8 mouse cellular contexts compared by ENCODE assay signal in the genomic region with DNA sequence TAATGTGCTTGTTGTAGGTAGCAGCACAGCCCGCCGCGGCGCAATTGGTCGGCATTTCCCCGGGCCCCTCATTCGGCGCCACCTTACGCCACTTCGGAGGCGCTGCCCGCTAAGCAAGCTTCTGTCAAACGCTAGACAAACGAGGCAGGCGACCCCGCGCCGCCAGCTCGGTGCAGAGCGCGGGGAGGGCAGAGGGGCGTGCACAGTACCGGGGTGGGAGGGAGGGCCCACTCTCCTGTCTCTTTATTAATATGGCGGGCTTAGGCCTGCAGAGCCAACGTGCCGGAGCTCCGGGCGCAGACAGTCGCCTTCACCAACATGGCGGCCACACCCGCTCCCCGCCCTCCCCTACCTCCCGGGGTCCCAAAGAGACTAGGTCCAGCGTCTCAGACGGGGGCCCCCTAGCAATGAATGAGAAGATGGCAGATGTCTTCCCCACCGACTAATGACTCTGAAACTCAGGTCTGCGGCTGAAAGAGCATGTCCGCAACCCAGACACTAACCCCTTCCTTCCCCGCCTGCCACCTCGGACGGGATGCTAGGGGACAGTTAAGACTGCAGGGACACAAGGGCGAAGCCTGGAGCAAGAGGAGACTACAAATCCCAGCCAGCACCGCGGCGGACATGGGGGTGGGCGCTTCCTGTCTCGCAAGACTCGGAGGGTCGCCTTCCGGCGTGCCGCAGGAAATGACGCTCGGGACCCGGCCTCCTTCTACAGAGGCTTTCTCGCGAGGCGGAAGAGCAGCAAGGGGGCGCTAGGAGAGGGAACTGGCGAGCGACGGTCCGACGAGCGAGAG. TPM values are rescaled to one million over a fixed set of nuclear protein-coding genes. Genes with fewer than 3 reads are reported as not detected.
DNase-seq lines count a peak whose midpoint lies in the region; ATAC-seq and TF ChIP-seq lines count a peak whose summit lies in the region.

A gene (minus strand): TSS at position 223 of the 797 bp plus-strand sequence.
A gene (plus strand): TSS at position 739 of the 797 bp plus-strand sequence.

- peak; percentile 95 to 97 for DNase-seq in CD8-positive naive resting alpha-beta T cell, adult 2 months (ENCODE audit: low read depth in 2 of 2, low spot score in 2 of 2)
- peak; percentile 92 for DNase-seq in c-Kit-positive CD71-negative TER-119-negative erythroid progenitor cells, embryonic 14.5 days (ENCODE audit: low read depth)
- peak; percentile 98 for DNase-seq in forebrain, embryonic 10.5 days (ENCODE audit: extremely low spot score, low spot score)
- peak; percentile 98 to 100 for DNase-seq in kidney, postnatal 25 days
- peak; percentile 96 to 97 (median 97) for DNase-seq in liver, embryonic 14.5 days (ENCODE audit: low read depth in 3 of 3, low spot score in 3 of 3)
- peak; percentile 99 for DNase-seq in neural tube, embryonic 11.5 days (ENCODE audit: low spot score)
- peak; percentile 99 for DNase-seq in stomach, postnatal 0 days (ENCODE audit: low spot score)

- H3K27ac ChIP-seq in forebrain, embryonic 10.5 days: peak within 1 kb of the TSS; percentile 97
- peak within 1 kb of the TSS; percentile 96 for H3K27ac ChIP-seq in heart, embryonic 15.5 days
- H3K27ac ChIP-seq in liver, embryonic 14.5 days: peak within 1 kb of the TSS; percentile 96
- H3K27ac ChIP-seq in neural tube, embryonic 11.5 days (ENCODE audit: low read depth, low read length): peak within 1 kb of the TSS; percentile 97
- H3K27ac ChIP-seq in stomach, postnatal 0 days (replicated peaks): peak within 1 kb of the TSS; percentile 99

- ATAC-seq in heart, embryonic 15.5 days (replicated peaks; ENCODE audit: insufficient number of reproducible peaks, insufficient read depth, low FRiP score, low read depth): peak; percentile 98
- peak; percentile 96 for ATAC-seq in liver, embryonic 14.5 days (ENCODE audit: insufficient read depth)
- peak; percentile 96 for ATAC-seq in neural tube, embryonic 11.5 days (ENCODE audit: insufficient read depth, low FRiP score, low TSS enrichment)
- peak; percentile 97 for ATAC-seq in stomach, postnatal 0 days (ENCODE audit: low FRiP score, low TSS enrichment)

- H3K27me3 ChIP-seq in forebrain, embryonic 10.5 days (ENCODE audit: poor library complexity, severe bottlenecking): no peaks in the 10 kb centered on the region
- no peaks in the 10 kb centered on the region for H3K27me3 ChIP-seq in heart, embryonic 15.5 days
- H3K27me3 ChIP-seq in liver, embryonic 14.5 days (ENCODE audit: control insufficient read depth, insufficient read depth, low read length): no peaks in the 10 kb centered on the region
- no peaks in the 10 kb centered on the region for H3K27me3 ChIP-seq in neural tube, embryonic 11.5 days (ENCODE audit: control insufficient read depth, insufficient read depth, low read length)
- no peaks in the 10 kb centered on the region for H3K27me3 ChIP-seq in stomach, postnatal 0 days (ENCODE audit: control insufficient read depth, insufficient read depth, low read length)

- WGBS in forebrain, embryonic 10.5 days: under 1% methylated on average over 65 of the region's 65 CpGs
- WGBS in heart, embryonic 15.5 days: under 1% methylated on average over 65 of the region's 65 CpGs
- under 1% methylated on average over 65 of the region's 65 CpGs for WGBS in liver, embryonic 14.5 days (ENCODE audit: insufficient replicate concordance)
- WGBS in neural tube, embryonic 11.5 days: under 1% methylated on average over 59 of the region's 65 CpGs
- WGBS in stomach, postnatal 0 days: under 1% methylated on average over 54 of the region's 65 CpGs

- peaks cover 48% of the 10 kb centered on the region for H3K4me1 ChIP-seq in forebrain, embryonic 10.5 days
- peaks cover 30% of the 10 kb centered on the region for H3K4me1 ChIP-seq in heart, embryonic 15.5 days (replicated peaks)
- peaks cover 9 to 19% of the 10 kb centered on the region in 2 experiments; a peak in 3 of 4 replicates for H3K4me1 ChIP-seq in liver, embryonic 14.5 days (replicated peaks; ENCODE audit: control insufficient read depth in 2 of 2, insufficient read depth in 2 of 2, low read length in 1 of 2)
- peaks cover 16% of the 10 kb centered on the region for H3K4me1 ChIP-seq in neural tube, embryonic 11.5 days (ENCODE audit: control insufficient read depth, insufficient read depth, low read length)
- H3K4me1 ChIP-seq in stomach, postnatal 0 days (replicated peaks; ENCODE audit: control insufficient read depth, insufficient read depth): peaks cover 3% of the 10 kb centered on the region

- peak; percentile 91 for TF ChIP-seq CTCF in liver, embryonic 14.5 days (IDR thresholded peaks at IDR 0.05; ENCODE audit: low read depth)
- peak; percentile 86 for TF ChIP-seq CTCF in stomach, postnatal 0 days (IDR thresholded peaks at IDR 0.05; ENCODE audit: low read depth)

- TF ChIP-seq EP300 in liver, embryonic 14.5 days (IDR thresholded peaks at IDR 0.05; ENCODE audit: low read depth): peak; percentile 29; the same call in 1 of the 2 replicates
- TF ChIP-seq EP300 in stomach, postnatal 0 days (optimal IDR thresholded peaks at IDR 0.05): peak; percentile 75

- peaks cover 29% of the 10 kb centered on the region for H3K36me3 ChIP-seq in forebrain, embryonic 10.5 days (replicated peaks)
- H3K36me3 ChIP-seq in heart, embryonic 15.5 days: peaks cover 5% of the 10 kb centered on the region; the same call in 1 of the 2 replicates
- peaks cover 8% of the 10 kb centered on the region for H3K36me3 ChIP-seq in liver, embryonic 14.5 days (replicated peaks; ENCODE audit: control insufficient read depth, insufficient read depth, low read depth)
- H3K36me3 ChIP-seq in neural tube, embryonic 11.5 days (ENCODE audit: control insufficient read depth, insufficient read depth, low read length): no peaks in the 10 kb centered on the region
- no peaks in the 10 kb centered on the region for H3K36me3 ChIP-seq in stomach, postnatal 0 days (ENCODE audit: control insufficient read depth, insufficient read depth, low read length)

- H3K9ac ChIP-seq in heart, embryonic 15.5 days: peak within 1 kb of the TSS; percentile 80
- peak within 1 kb of the TSS; percentile 96 for H3K9ac ChIP-seq in liver, embryonic 14.5 days (replicated peaks)
- H3K9ac ChIP-seq in neural tube, embryonic 11.5 days (ENCODE audit: low read length): peak within 1 kb of the TSS; percentile 83
- peak within 1 kb of the TSS; percentile 98 for H3K9ac ChIP-seq in stomach, postnatal 0 days (ENCODE audit: low read length)

- H3K4me2 ChIP-seq in heart, embryonic 15.5 days: peak within 1 kb of the TSS; percentile 72
- peak within 1 kb of the TSS; percentile 95 for H3K4me2 ChIP-seq in liver, embryonic 14.5 days (ENCODE audit: low read depth)
- peak within 1 kb of the TSS; percentile 68 for H3K4me2 ChIP-seq in neural tube, embryonic 11.5 days (ENCODE audit: low read depth)
- peak within 1 kb of the TSS; percentile 69 for H3K4me2 ChIP-seq in stomach, postnatal 0 days (replicated peaks; ENCODE audit: low read depth)

- H3K9me3 ChIP-seq in forebrain, embryonic 10.5 days: no peaks in the 10 kb centered on the region
- H3K9me3 ChIP-seq in heart, embryonic 15.5 days (replicated peaks): no peaks in the 10 kb centered on the region
- no peaks in the 10 kb centered on the region for H3K9me3 ChIP-seq in liver, embryonic 14.5 days (ENCODE audit: control insufficient read depth, low read length)
- H3K9me3 ChIP-seq in neural tube, embryonic 11.5 days (ENCODE audit: control insufficient read depth, low read length): no peaks in the 10 kb centered on the region
- H3K9me3 ChIP-seq in stomach, postnatal 0 days (ENCODE audit: control insufficient read depth, low read length): no peaks in the 10 kb centered on the region

- H3K4me3 ChIP-seq in forebrain, embryonic 10.5 days: peak within 1 kb of the TSS; percentile 77
- peak within 1 kb of the TSS; percentile 93 for H3K4me3 ChIP-seq in heart, embryonic 15.5 days
- H3K4me3 ChIP-seq in liver, embryonic 14.5 days (ENCODE audit: insufficient read depth in 1 of 2, low read depth in 2 of 2, low read length in 2 of 2): peak within 1 kb of the TSS; percentile 91 to 99
- peak within 1 kb of the TSS; percentile 91 for H3K4me3 ChIP-seq in neural tube, embryonic 11.5 days (ENCODE audit: low read depth, low read length)
- peak within 1 kb of the TSS; percentile 100 for H3K4me3 ChIP-seq in stomach, postnatal 0 days (ENCODE audit: low read depth, low read length)

RNA-seq across cellular contexts. Expression of the first gene that starts in this region (rescaled TPM):
- 19.1 and 22.3 TPM in 2 replicates for polyA plus RNA-seq in forebrain, embryonic 10.5 days (2016; fragmentation: Nextera tagmentation; extraction: Ambion mirVana)
- polyA plus RNA-seq in heart, embryonic 15.5 days (2015; fragmentation: Nextera tagmentation; extraction: Ambion mirVana): 13.7 and 14.6 TPM in 2 replicates
- 2.3 and 3.6 TPM in 2 replicates for polyA plus RNA-seq in liver, embryonic 14.5 days (2012; rRNA removed)
- 3.3 and 4.1 TPM in 2 replicates for polyA plus RNA-seq in liver, embryonic 14.5 days (2014; fragmentation: Nextera tagmentation; extraction: Ambion mirVana)
- 22.9 and 24.3 TPM in 2 replicates for polyA plus RNA-seq in neural tube, embryonic 11.5 days (2014; fragmentation: Nextera tagmentation; extraction: Ambion mirVana)
- 13.1 and 13.7 TPM in 2 replicates for polyA plus RNA-seq in stomach, postnatal 0 days (2015; fragmentation: Nextera tagmentation; extraction: Ambion mirVana)

RNA-seq across cellular contexts. Expression of the second gene that starts in this region (rescaled TPM):
- 14.7 and 18.0 TPM in 2 replicates for polyA plus RNA-seq in forebrain, embryonic 10.5 days (2016; fragmentation: Nextera tagmentation; extraction: Ambion mirVana)
- polyA plus RNA-seq in heart, embryonic 15.5 days (2015; fragmentation: Nextera tagmentation; extraction: Ambion mirVana): 10.2 and 13.9 TPM in 2 replicates
- polyA plus RNA-seq in liver, embryonic 14.5 days (2012; rRNA removed): 34.5 and 36.5 TPM in 2 replicates
- 7.6 and 9.7 TPM in 2 replicates for polyA plus RNA-seq in liver, embryonic 14.5 days (2014; fragmentation: Nextera tagmentation; extraction: Ambion mirVana)
- 25.5 and 27.1 TPM in 2 replicates for polyA plus RNA-seq in neural tube, embryonic 11.5 days (2014; fragmentation: Nextera tagmentation; extraction: Ambion mirVana)
- polyA plus RNA-seq in stomach, postnatal 0 days (2015; fragmentation: Nextera tagmentation; extraction: Ambion mirVana): 6.7 and 8.7 TPM in 2 replicates

Comparison
In these comparisons a context has a peak if more than half of its experiments do, and no peak if none do; other contexts are left out.
1. Peak in every context shown above with its lines: DNase-seq, ATAC-seq, H3K4me3 ChIP-seq and H3K27ac ChIP-seq.